Mouse (Mus musculus) E14TG2a.4 (cell line): ENCODE measurements around the gene Col23a1.

ENCODE experiments used
- CTCF ChIP-seq: conservative IDR thresholded peaks from 2 replicates; pipeline ENCODE4 v1.5.1; 2014; ENCODE audit warnings: low read length
- NANOG ChIP-seq: IDR thresholded peaks from 2 replicates; pipeline ENCODE4 v1.6.1; 2014; ENCODE audit warnings: borderline replicate concordance, low read length, mixed read lengths
- POU5F1 ChIP-seq: IDR thresholded peaks from 2 replicates; pipeline ENCODE4 v1.6.1; 2014; ENCODE audit warnings: low read length, borderline replicate concordance

DNA sequence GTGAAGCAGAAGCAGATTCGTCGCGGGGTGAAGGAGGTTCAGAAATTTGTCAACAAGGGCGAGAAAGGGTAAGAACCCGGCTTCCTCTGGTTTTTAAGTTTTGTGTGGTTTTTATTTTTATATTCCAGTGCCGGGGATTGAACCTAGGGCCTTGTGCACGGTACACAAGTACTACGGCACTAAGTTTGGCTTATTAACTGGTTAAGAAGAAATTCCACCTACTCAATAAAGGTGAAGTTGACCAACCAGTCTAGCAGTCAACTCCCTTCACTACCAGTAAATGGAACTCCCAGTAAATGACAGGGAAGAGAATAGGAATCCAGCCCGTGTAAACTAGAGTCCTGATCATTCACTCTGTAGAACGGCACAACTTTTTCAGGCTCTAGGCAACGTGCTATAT lies 330.4 kb downstream of the Col23a1 start:
- TF ChIP-seq CTCF (no peak), POU5F1 (no peak), NANOG (no peak)
